14 mouse cellular contexts compared by ENCODE assay signal in the genomic region with DNA sequence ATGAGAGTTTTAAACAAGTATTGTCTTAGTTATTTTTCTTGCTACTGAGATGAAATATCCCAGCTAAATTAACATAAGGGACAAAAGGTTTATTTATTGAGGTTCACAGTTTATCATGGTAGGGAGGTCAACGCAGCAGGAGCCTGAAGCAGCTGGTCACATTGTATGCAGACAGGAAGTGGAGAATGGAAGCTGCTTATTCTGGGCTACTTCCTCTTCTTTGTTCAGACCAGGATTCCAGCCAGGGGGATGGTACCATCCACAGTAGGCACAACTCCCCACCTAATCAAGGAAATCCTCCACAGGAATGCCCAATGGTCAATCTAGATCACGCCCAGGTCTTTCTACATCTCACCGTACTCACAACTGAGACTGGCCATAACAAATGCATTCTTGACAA.
"Had no signal": no experiment of that assay in that cellular context is flagged by ENCODE, and none has a peak within 500 bp of the region (broad histone marks: within the 10 kb centered on the region; RNA-seq: fewer than 3 reads in every experiment).

No protein-coding gene starts in this region.

- DNase-seq: layer of hippocampus, adult 9-11 months; right cerebral cortex, postnatal 25 days; thymus, adult 18-20 months had no signal

- ATAC-seq: liver, embryonic 12.5 days; midbrain, embryonic 13.5 days; midbrain, embryonic 16.5 days had no signal

- H3K27ac ChIP-seq: kidney, postnatal 0 days; limb, embryonic 10.5 days; limb, embryonic 13.5 days; liver, embryonic 12.5 days; liver, embryonic 15.5 days; midbrain, embryonic 10.5 days; midbrain, embryonic 13.5 days; neural tube, embryonic 13.5 days had no signal

- H3K4me3 ChIP-seq: limb, embryonic 10.5 days; limb, embryonic 13.5 days; liver, embryonic 12.5 days; liver, embryonic 15.5 days; megakaryocyte, embryonic 14.5 days; midbrain, embryonic 10.5 days; midbrain, embryonic 13.5 days; myocyte; neural tube, embryonic 13.5 days had no signal
